Mouse (Mus musculus) hindbrain, embryonic 16.5 days (tissue): Measurements from ENCODE around the gene Arid3a. TPM values are rescaled to one million over a fixed set of nuclear protein-coding genes. Genes with fewer than 3 reads are reported as not detected.

ENCODE experiments used
- ATAC-seq: fragments of 200-750 bp; cut with Nextera tagmentation; 2 replicates; pipeline ENCODE4 v1.8.0; 2017; ENCODE audit warnings: moderate TSS enrichment, moderate library complexity
- H3K27ac ChIP-seq: fragments of 300-500 bp; sonication (generic); 2 replicates; pipeline ENCODE4 v1.5.1; 2014; ENCODE audit warnings: low read depth, mild to moderate bottlenecking, control low read depth, low read length, moderate library complexity
- H3K27me3 ChIP-seq: fragments of 300-500 bp; sonication (generic); replicated peaks from 2 replicates; pipeline ENCODE4 v1.6.1; 2014; ENCODE audit warnings: low read length; ENCODE audit not compliant: control insufficient read depth, insufficient read depth
- H3K36me3 ChIP-seq: fragments of 300-500 bp; sonication (generic); 2 replicates; pipeline ENCODE4 v1.6.1; 2014; ENCODE audit warnings: mild to moderate bottlenecking, low read length, moderate library complexity, mixed read lengths; ENCODE audit not compliant: control insufficient read depth, insufficient read depth
- H3K4me1 ChIP-seq: fragments of 300-500 bp; sonication (generic); 2 replicates; pipeline ENCODE4 v1.6.1; 2014; ENCODE audit warnings: low read depth, low read length; ENCODE audit not compliant: control insufficient read depth, insufficient read depth
- H3K4me2 ChIP-seq: fragments of 300-500 bp; sonication (generic); 2 replicates; pipeline ENCODE4 v1.6.1; 2014; ENCODE audit warnings: mild to moderate bottlenecking, low read length, control low read depth, moderate library complexity
- H3K4me3 ChIP-seq: fragments of 300-500 bp; sonication (generic); 2 replicates; pipeline ENCODE4 v1.5.1; 2014; ENCODE audit warnings: mild to moderate bottlenecking, low read length, control low read depth, moderate library complexity
- H3K9ac ChIP-seq: fragments of 300-500 bp; sonication (generic); 2 replicates; pipeline ENCODE4 v1.6.1; 2014; ENCODE audit warnings: low read depth, mild to moderate bottlenecking, control low read depth, low read length, moderate library complexity
- H3K9me3 ChIP-seq: fragments of 300-500 bp; sonication (generic); 2 replicates; pipeline ENCODE4 v1.6.1; 2014; ENCODE audit warnings: mild to moderate bottlenecking, low read length, moderate library complexity; ENCODE audit not compliant: control insufficient read depth
- WGBS: fragments of 180-500 bp; shearing (Covaris S2); extraction: QIAGEN DNeasy Blood & Tissue Kit; methylation state at CpG from one replicate; pipeline ENCODE4 v1.1.7; 2014; 5-methylcytosine and 5-hydroxymethylcytosine counted together
- polyA plus RNA-seq: library from polyadenylated mRNA; unstranded; fragments of >200 nt; fragmentation: Nextera tagmentation; extraction: Ambion mirVana; gene quantifications from 2 replicates; pipeline ENCODE4 v1.2.1, GENCODE M21; 2015

The Arid3a gene
- polyA plus RNA-seq, 1 experiment from 2014 or later, result 1.7 TPM

DNA sequence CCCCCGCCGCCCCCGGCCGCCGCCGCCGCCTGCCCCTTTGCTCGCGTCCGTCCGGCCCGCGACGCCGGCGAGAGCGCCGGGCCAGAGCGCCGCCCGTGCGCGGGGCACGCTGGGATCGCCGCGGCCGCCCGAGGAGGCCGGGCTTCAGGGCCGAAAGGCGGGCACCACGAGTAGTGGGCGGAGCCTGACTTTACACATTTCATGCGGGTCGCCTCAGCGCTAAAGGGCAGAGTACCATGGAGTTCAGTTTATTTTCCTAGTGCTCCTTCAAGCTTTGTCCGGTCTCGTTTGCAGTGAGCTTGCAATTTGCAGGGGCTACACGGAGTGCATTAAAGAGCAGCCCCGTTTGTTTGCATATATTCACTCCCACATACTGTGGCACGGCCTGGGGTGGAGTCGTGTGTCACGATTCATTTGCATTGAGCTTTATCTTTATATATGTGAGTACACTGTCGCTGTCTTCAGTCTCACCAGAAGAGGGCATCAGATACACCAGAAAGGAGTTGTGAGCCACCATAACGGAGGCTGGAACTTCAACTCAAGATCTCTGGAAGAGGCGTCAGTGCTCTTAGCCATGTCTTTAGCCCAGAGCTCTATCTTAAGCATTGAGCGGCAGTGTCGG is 57.5 kb downstream of the Arid3a start, which contains the start of gene Tmem259:
Gene Tmem259, minus strand, starts transcription at position 136 of the 622 bp plus-strand sequence.
- H3K9ac ChIP-seq, result peak within 1 kb of the TSS; percentile 93
- peak; percentile 83 for ATAC-seq
- H3K27ac ChIP-seq, result peak within 1 kb of the TSS; percentile 94
- H3K9me3 ChIP-seq, result no peaks in the 10 kb centered on the region
- peaks cover 16% of the 10 kb centered on the region for H3K27me3 ChIP-seq
- peak within 1 kb of the TSS; percentile 80 for H3K4me3 ChIP-seq
- H3K4me2 ChIP-seq, result peak within 1 kb of the TSS; percentile 98
- H3K36me3 ChIP-seq, result no peaks in the 10 kb centered on the region
- peaks cover 31% of the 10 kb centered on the region for H3K4me1 ChIP-seq
- WGBS, result under 1% methylated on average over 31 of the region's 49 CpGs

DNA sequence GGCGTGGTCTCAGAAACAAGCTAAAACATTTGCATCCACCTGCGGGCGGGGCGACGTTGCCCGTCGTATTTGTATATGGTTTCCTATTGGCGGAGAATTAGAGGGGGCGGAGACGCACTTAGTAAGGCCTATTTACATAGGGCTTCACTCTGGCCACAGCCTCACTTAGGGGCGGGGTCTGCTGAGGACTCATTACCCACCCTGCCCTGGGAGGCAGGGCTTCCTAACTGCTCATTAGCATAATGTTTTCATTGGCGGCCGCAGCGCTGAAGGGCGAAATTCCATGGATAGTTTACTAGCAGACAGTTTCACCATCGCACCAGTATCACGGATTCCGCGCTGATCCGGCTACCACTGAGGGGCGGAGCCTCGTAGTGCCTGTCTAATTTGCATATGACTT is 58.0 kb downstream of the Arid3a start:
- H3K4me1 ChIP-seq, result peaks cover 31% of the 10 kb centered on the region
- H3K4me2 ChIP-seq, result peak overlapping the region; percentile 98
- whole genome bisulfite sequencing, result under 1% methylated on average over 22 of the region's 22 CpGs
- peak overlapping the region; percentile 94 for H3K27ac ChIP-seq
- no peaks in the 10 kb centered on the region for H3K36me3 ChIP-seq
- H3K9ac ChIP-seq, result peak overlapping the region; percentile 93
- peak; percentile 94 for ATAC-seq
- H3K27me3 ChIP-seq, result peaks cover 22% of the 10 kb centered on the region
- peak overlapping the region; percentile 80 for H3K4me3 ChIP-seq
- H3K9me3 ChIP-seq, result no peaks in the 10 kb centered on the region

DNA sequence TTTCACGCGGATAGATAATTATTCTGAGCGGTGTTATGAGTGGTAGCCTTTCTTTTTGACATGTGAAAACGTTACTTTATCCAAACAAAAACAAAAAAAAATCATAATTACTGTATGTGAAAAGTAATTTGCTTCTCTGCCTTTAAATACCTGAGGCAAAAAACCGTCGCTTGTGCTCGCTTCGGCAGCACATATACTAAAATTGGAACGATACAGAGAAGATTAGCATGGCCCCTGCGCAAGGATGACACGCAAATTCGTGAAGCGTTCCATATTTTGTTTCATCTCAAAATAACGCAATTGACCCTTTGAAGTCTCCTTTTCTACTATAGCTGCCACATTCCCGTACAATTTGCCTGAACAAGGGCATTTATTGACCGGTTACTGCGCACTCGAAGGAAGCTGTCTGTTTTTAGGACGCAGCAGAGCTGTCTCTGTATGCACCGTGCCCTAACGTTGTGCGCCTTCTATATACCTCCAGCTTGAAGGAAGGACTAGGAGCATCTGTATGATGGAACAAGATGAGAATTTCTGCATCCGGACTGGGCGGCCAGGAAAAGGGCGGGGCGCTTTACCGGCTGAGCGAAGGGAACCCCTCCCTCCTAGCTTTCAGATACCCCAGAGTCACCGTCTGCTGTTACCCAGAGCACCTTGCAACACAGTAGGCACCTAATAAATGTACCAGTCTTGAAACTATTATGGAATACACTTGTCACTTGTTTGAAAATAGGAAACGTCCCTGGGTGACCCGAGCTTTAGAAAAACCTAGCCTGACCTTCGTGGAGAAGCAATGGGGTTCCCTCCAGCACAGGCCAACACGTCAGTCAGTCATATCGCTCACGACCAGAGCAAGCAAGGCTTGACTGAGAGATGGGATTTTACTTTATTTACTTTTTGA is 58.7 kb downstream of the Arid3a start:
- WGBS, result 3% methylated on average over 35 of the region's 35 CpGs
- H3K9me3 ChIP-seq, result no peaks in the 10 kb centered on the region
- peak overlapping the region; percentile 80 for H3K4me3 ChIP-seq
- H3K4me1 ChIP-seq, result peaks cover 31% of the 10 kb centered on the region
- H3K4me2 ChIP-seq, result peak overlapping the region; percentile 98
- peak; percentile 12; the same call in 1 of the 2 replicates for ATAC-seq
- H3K27me3 ChIP-seq, result peaks cover 24% of the 10 kb centered on the region
- H3K36me3 ChIP-seq, result no peaks in the 10 kb centered on the region
- H3K27ac ChIP-seq, result peak overlapping the region; percentile 94
- H3K9ac ChIP-seq, result peak overlapping the region; percentile 93

DNA sequence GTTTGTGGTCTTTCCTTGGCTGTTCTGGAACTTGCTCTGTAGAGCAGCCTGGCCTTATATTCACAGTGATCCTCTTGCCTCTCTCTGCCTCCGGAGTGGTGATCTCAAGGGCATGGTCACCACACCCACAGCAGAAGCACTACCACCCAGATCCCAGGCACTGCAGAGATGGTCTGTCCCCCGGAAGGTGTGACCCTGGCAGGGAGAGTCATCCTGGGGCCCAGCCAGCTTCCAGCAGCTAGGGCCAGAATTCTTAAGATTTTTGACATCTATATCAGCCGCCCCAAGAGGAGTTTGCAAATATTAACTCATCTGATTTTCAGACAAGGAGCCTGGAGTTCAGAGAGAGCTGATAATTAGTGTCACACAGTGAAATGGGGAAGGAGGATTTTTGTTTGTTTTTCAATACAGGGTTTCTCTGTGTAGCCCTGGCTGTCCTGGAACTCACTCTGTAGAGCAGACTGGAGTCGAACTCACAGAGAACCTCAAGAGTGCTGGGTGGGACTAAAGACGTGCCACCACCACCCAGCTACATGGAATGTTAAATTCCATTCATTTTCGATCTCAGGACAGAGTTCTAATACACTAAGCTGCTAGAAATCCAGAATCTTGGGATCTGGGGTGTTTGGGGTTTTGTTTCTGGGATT is 59.5 kb downstream of the Arid3a start:
- H3K36me3 ChIP-seq, result no peaks in the 10 kb centered on the region
- H3K4me2 ChIP-seq, result peak overlapping the region; percentile 98
- H3K4me3 ChIP-seq, result peak overlapping the region; percentile 80
- peaks cover 27% of the 10 kb centered on the region for H3K4me1 ChIP-seq
- ATAC-seq, result no peak
- peaks cover 3% of the 10 kb centered on the region; the same call in 1 of the 2 replicates for H3K9me3 ChIP-seq
- H3K9ac ChIP-seq, result peak overlapping the region; percentile 93
- WGBS, result 43% methylated on average over 6 of the region's 6 CpGs
- H3K27me3 ChIP-seq, result peaks cover 24% of the 10 kb centered on the region
- peak overlapping the region; percentile 94 for H3K27ac ChIP-seq

DNA sequence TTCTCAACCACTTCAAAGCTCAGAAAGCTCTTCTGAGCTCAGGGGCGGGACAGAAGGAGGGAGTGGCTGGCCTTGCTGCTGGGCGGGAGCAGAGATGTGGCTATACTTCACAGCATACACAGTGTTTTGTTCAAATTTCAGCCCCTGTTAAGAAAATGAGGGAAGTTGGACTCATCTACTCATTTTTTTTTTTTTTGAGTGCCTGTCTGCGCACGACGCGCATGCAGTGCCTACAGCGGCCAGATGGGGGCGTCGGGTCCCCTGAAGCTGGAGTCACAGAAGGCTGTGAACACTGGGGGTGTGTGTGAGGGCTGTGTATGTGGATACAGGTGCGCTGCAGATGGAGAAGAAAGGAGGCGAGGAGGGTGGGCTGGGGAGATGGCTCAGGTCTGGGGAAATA is 60.1 kb downstream of the Arid3a start:
- Histone ChIP-seq H3K4me3 (no peak overlapping the region), H3K9ac (no peak overlapping the region), H3K27ac (no peak overlapping the region), H3K4me1 (peaks cover 23% of the 10 kb centered on the region), H3K4me2 (peak overlapping the region; percentile 13; the same call in 1 of the 2 replicates), H3K27me3 (peaks cover 24% of the 10 kb centered on the region), H3K9me3 (peaks cover 6% of the 10 kb centered on the region), H3K36me3 (no peaks in the 10 kb centered on the region)
- ATAC-seq, result no peak
- 4% methylated on average over 11 of the region's 11 CpGs for WGBS

DNA sequence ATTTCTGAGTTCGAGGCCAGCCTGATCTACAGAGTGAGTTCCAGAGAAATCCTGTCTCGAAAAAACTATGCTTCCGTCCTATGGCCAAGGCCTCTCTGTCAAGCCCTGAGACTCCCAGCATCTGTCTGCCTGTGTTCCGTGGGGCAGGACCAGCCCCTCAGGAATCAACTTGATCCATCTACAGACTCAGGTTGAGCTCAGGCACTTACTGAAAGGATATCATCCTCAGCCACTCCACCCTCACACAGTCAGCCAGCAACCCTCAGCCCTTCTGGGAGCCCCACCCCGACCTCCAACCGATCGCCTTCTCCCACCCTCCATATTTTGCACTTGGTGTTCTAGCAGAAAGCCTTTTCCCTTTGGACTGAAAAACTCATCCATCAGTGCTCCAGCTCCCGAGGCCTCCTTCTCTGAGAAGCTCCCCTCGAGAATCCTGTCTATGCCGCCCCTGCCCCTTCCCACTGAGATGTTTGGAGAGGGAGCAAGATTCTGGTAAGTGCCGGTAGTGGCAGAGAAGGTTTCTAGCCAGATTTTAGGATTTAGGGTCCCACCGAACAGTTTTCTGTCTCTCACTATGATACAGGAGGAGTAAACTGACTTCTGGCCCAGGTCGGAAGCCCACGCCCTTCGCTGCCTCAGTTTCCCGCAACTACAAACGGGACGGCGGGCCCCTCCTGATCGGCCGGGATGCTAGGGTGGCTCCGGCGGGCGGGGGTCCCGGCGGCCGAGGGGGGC is 61.1 kb downstream of the Arid3a start:
- Histone ChIP-seq H3K27ac (no peak overlapping the region), H3K9ac (peak overlapping the region; percentile 51), H3K4me2 (peak overlapping the region; percentile 62), H3K9me3 (peaks cover 6% of the 10 kb centered on the region), H3K36me3 (no peaks in the 10 kb centered on the region), H3K4me1 (peaks cover 15% of the 10 kb centered on the region), H3K4me3 (peak overlapping the region; percentile 48), H3K27me3 (peaks cover 24% of the 10 kb centered on the region)
- WGBS, result 10% methylated on average over 27 of the region's 27 CpGs
- no peak for ATAC-seq

DNA sequence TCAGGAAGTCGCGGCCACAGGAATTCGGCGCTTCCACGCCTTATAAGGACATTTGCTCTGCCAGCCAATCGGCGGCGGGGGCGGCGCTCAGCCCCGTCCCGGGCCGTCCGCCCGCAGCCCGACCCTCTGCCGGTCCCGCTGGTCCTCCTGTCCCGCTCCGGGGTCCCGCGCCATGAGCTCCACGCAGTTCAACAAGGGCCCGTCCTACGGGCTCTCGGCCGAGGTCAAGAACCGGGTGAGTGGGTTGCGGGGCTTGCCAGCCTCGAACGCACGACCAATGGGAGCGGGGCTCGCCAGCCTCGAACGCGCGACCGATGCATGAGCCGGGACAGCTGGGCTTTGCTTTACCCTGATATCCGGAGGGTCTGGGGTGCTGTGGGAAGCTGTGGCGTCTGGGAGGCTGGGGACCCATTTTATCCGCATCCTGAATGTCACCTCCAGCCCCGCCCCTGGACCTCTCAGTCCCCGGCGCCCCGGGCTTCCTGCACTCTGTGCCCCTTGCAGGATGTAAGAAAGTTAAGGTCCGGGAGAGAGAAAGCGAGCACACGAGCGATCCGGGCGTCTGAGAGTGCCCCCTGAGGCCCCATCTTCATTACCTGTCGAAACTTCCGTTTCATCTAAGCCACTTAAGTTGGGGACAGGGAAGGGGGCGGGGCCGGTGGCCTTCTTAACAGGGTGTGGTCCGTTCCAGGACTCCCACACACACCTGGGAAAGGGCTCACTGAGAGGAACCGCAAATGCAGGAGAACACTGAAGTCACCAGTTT is 61.8 kb downstream of the Arid3a start, which contains the start of gene Cnn2:
Gene Cnn2, plus strand, starts transcription at position 79 of the 766 bp plus-strand sequence.
- peak within 1 kb of the TSS; percentile 48 for H3K4me3 ChIP-seq
- no peak for ATAC-seq
- H3K4me1 ChIP-seq, result peaks cover 9% of the 10 kb centered on the region
- peak within 1 kb of the TSS; percentile 62 for H3K4me2 ChIP-seq
- no peaks in the 10 kb centered on the region for H3K36me3 ChIP-seq
- H3K27me3 ChIP-seq, result peaks cover 24% of the 10 kb centered on the region
- H3K9ac ChIP-seq, result peak within 1 kb of the TSS; percentile 51
- under 1% methylated on average over 41 of the region's 59 CpGs for WGBS
- no peak within 1 kb of the TSS for H3K27ac ChIP-seq
- H3K9me3 ChIP-seq, result peaks cover 6% of the 10 kb centered on the region

DNA sequence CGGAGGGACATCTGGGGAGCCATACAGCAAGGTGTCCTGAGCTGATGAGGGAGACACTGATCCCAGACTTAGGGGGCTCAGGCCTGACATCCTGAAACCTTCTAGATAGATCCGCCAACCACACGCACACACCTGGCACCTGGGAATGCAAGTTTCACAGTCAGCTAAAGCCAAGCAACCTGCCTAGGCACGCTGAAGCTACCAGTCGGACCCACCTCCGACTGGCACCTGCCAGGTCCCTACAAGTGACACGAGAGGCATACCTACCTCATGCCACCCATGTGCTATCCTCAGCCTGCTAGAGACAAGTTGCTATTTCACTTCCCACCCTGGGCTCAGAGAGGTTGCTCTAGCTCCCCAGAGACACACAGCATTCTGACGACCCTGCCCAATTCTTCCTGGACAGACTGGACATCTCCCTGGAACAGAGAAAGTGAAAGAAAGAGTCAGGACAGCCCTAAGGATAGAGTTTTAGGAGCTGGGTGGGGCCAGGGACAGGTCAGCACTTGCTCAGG is 62.5 kb downstream of the Arid3a start:
- Histone ChIP-seq H3K9me3 (peaks cover 6% of the 10 kb centered on the region), H3K27ac (no peak overlapping the region), H3K27me3 (peaks cover 24% of the 10 kb centered on the region), H3K4me2 (peak overlapping the region; percentile 62), H3K4me3 (peak overlapping the region; percentile 48), H3K36me3 (no peaks in the 10 kb centered on the region), H3K9ac (no peak overlapping the region), H3K4me1 (peaks cover 9% of the 10 kb centered on the region)
- ATAC-seq, result no peak
- 31% methylated on average over 8 of the region's 8 CpGs for WGBS
